Mouse (Mus musculus) stomach, postnatal 0 days (tissue): ENCODE measurements around the gene Ube2n.

ENCODE experiments used
- CTCF ChIP-seq: IDR thresholded peaks from 2 replicates; pipeline ENCODE4 v1.5.1; 2016; ENCODE audit warnings: antibody characterized with exemption, low read depth, mild to moderate bottlenecking, moderate library complexity
- EP300 ChIP-seq: optimal IDR thresholded peaks from 2 replicates; pipeline ENCODE3; 2016; ENCODE audit warnings: antibody characterized with exemption

- no peak for TF ChIP-seq CTCF
- TF ChIP-seq EP300, result no peak
Observed at GRCm38 (mm10) chr10:95539841-95540240, 24.9 kb downstream of the Ube2n start.
